Mouse (Mus musculus) left cerebral cortex, postnatal 36 days (tissue): ENCODE results near the gene Mrpl9. TPM values are rescaled to one million over a fixed set of nuclear protein-coding genes. Genes with fewer than 3 reads are reported as not detected.

ENCODE experiments used
- DNase-seq, 2 experiments: peaks; one replicate each; pipeline ENCODE4 v3.0.0; 2021 to 2022; ENCODE audit warnings: low spot score in 2 of 2, mixed read lengths in 1 of 2
- intact Hi-C: fragments of 180-260 bp; cut with DNase I; formaldehyde crosslinking; loops from one replicate; pipeline ENCODE4 v1.15.1; 2025
- total RNA-seq, 2 experiments: library from RNA; stranded (reverse); gene quantifications; 2 replicates each; pipeline ENCODE4 v1.2.3; 2021

The Mrpl9 gene
- total RNA-seq, result 10 to 100 TPM; 34.1 to 42.3 TPM

- intact Hi-C loops, result loop anchor here (2.0 to 10.0 kb wide), 2 partner anchors 76 to 142 kb away; partner anchors contain the start of gene Snx27
- peak; percentile 95 for DNase-seq
Observed at GRCm38 (mm10) chr3:94442951-94443596, at the start of gene Mrpl9. Mrpl9 (plus strand) TSS chr3:94443318.

- DNase-seq, result no peak
- intact Hi-C loops, result no loop called here
Observed at GRCm38 (mm10) chr3:94396336-94396735, 46.8 kb upstream of the Mrpl9 start.

GRCm38 (mm10) chr3:94396851-94397250, 46.3 kb upstream of the Mrpl9 start:
- intact Hi-C loops, result no loop called here
- DNase-seq, result no peak

GRCm38 (mm10) chr3:94398217-94398616, 44.9 kb upstream of the Mrpl9 start, which contains the start of gene Lingo4:
Lingo4 (plus strand) TSS chr3:94398517.
- no peak for DNase-seq
- intact Hi-C loops, result no loop called here

- peak in 1 of 2 experiments; percentile 21 for DNase-seq
- intact Hi-C loops, result no loop called here
Observed at GRCm38 (mm10) chr3:94398943-94399481, 44.1 kb upstream of the Mrpl9 start.

GRCm38 (mm10) chr3:94399663-94400310, 43.3 kb upstream of the Mrpl9 start:
- DNase-seq, result no peak
- intact Hi-C loops, result no loop called here

- DNase-seq, result no peak
- intact Hi-C loops, result no loop called here
Observed at GRCm38 (mm10) chr3:94402451-94402850, 40.7 kb upstream of the Mrpl9 start.

GRCm38 (mm10) chr3:94404366-94405054, 38.6 kb upstream of the Mrpl9 start:
- DNase-seq, result peak; percentile 35 to 40
- intact Hi-C loops, result no loop called here

GRCm38 (mm10) chr3:94405561-94405960, 37.6 kb upstream of the Mrpl9 start:
- no peak for DNase-seq
- intact Hi-C loops, result no loop called here

GRCm38 (mm10) chr3:94412530-94412929, 30.6 kb upstream of the Mrpl9 start:
- intact Hi-C loops, result loop anchor here (5.0 kb wide), 1 partner anchor 45 kb away; no protein-coding TSS in a partner anchor
- no peak for DNase-seq

GRCm38 (mm10) chr3:94413031-94413679, 30.0 kb upstream of the Mrpl9 start, which contains the start of gene Tdrkh:
Tdrkh (plus strand) TSS chr3:94413273.
- peak; percentile 97 to 98 for DNase-seq
- intact Hi-C loops, result loop anchor here (5.0 kb wide), 1 partner anchor 46 kb away; no protein-coding TSS in a partner anchor

GRCm38 (mm10) chr3:94430980-94431379, 12.1 kb upstream of the Mrpl9 start:
- intact Hi-C loops, result no loop called here
- no peak for DNase-seq

- intact Hi-C loops, result no loop called here
- no peak for DNase-seq
Observed at GRCm38 (mm10) chr3:94434305-94434704, 8.8 kb upstream of the Mrpl9 start.

- intact Hi-C loops, result no loop called here
- DNase-seq, result no peak
Observed at GRCm38 (mm10) chr3:94436420-94436819, 6.7 kb upstream of the Mrpl9 start.

- intact Hi-C loops, result loop anchor here (10.0 kb wide), 1 partner anchor 144 kb away; the partner anchor contains the start of gene Snx27
- no peak for DNase-seq
Observed at GRCm38 (mm10) chr3:94441182-94441581, 1.9 kb upstream of the Mrpl9 start.

GRCm38 (mm10) chr3:94443597-94443964, 463 bp downstream of the Mrpl9 start, which contains the start of gene Oaz3:
Oaz3 (minus strand) TSS chr3:94443915.
- intact Hi-C loops, result loop anchor here (2.0 to 10.0 kb wide), 2 partner anchors 77 to 141 kb away; partner anchors contain the start of gene Snx27
- no peak for DNase-seq

- intact Hi-C loops, result loop anchor here (10.0 kb wide), 1 partner anchor 135 kb away; the partner anchor contains the start of gene Snx27
- no peak for DNase-seq
Observed at GRCm38 (mm10) chr3:94449377-94449776, 6.3 kb downstream of the Mrpl9 start.

GRCm38 (mm10) chr3:94456529-94457000, 13.4 kb downstream of the Mrpl9 start:
- peak; percentile 78 to 80 for DNase-seq
- intact Hi-C loops, result loop anchor here (1.0 kb wide), 1 partner anchor 46 kb away; no protein-coding TSS in a partner anchor

- no peak for DNase-seq
- intact Hi-C loops, result no loop called here
Observed at GRCm38 (mm10) chr3:94457055-94457454, 13.9 kb downstream of the Mrpl9 start.
